Mouse (Mus musculus): ENCODE measurements around the gene Rbm19.

Rbm19 gene

GRCm38 (mm10) chr5:120204316-120204715 lies 88.1 kb downstream of the Rbm19 start:
- DNase-seq (ENCODE audit: low read depth, low spot score), result no peak

- peak; percentile 31 for DNase-seq (ENCODE audit: low read depth, low spot score)
Measured at GRCm38 (mm10) chr5:120206313-120206943, 90.2 kb downstream of the Rbm19 start.

GRCm38 (mm10) chr5:120207492-120207891 lies 91.2 kb downstream of the Rbm19 start:
- no peak for DNase-seq (ENCODE audit: low read depth, low spot score)

GRCm38 (mm10) chr5:120210668-120211067 lies 94.4 kb downstream of the Rbm19 start:
- no peak for DNase-seq (ENCODE audit: low read depth, low spot score)

GRCm38 (mm10) chr5:120211182-120211581 lies 94.9 kb downstream of the Rbm19 start:
- peak; percentile 52 for DNase-seq (ENCODE audit: low read depth, low spot score)

- no peak for DNase-seq (ENCODE audit: low read depth, low spot score)
Measured at GRCm38 (mm10) chr5:120214511-120214910, 98.2 kb downstream of the Rbm19 start.

GRCm38 (mm10) chr5:120221216-120221615 lies 105.0 kb downstream of the Rbm19 start:
- DNase-seq (ENCODE audit: low read depth, low spot score), result no peak

GRCm38 (mm10) chr5:120225383-120225782 lies 109.1 kb downstream of the Rbm19 start:
- peak; percentile 56 for DNase-seq (ENCODE audit: low read depth, low spot score)

- no peak for DNase-seq (ENCODE audit: low read depth, low spot score)
Measured at GRCm38 (mm10) chr5:120228613-120229409, 112.5 kb downstream of the Rbm19 start.

- DNase-seq (ENCODE audit: low read depth, low spot score), result peak; percentile 90
Measured at GRCm38 (mm10) chr5:120231435-120232147, 115.3 kb downstream of the Rbm19 start.

- no peak for DNase-seq (ENCODE audit: low read depth, low spot score)
Measured at GRCm38 (mm10) chr5:120235147-120235546, 118.9 kb downstream of the Rbm19 start.

- DNase-seq (ENCODE audit: low read depth, low spot score), result no peak
Measured at GRCm38 (mm10) chr5:120235571-120235970, 119.3 kb downstream of the Rbm19 start.

GRCm38 (mm10) chr5:120240071-120240470 lies 123.8 kb downstream of the Rbm19 start:
- DNase-seq (ENCODE audit: low read depth, low spot score), result no peak

- DNase-seq (ENCODE audit: low read depth, low spot score), result no peak
Measured at GRCm38 (mm10) chr5:120245336-120245735, 129.1 kb downstream of the Rbm19 start.
